Mouse (Mus musculus) lung, postnatal 36 days (tissue): ENCODE results near the gene Pax5.
A peak's percentile ranks its signal among the peaks of the same experiment; 100 is the strongest.

Source experiments
- DNase-seq: peaks from one replicate; pipeline ENCODE4 v3.0.0; 2022; ENCODE audit warnings: mixed read lengths

Pax5 gene

GRCm38 (mm10) chr4:44535646-44536045, 174.6 kb downstream of the Pax5 start:
- no peak for DNase-seq

DNA sequence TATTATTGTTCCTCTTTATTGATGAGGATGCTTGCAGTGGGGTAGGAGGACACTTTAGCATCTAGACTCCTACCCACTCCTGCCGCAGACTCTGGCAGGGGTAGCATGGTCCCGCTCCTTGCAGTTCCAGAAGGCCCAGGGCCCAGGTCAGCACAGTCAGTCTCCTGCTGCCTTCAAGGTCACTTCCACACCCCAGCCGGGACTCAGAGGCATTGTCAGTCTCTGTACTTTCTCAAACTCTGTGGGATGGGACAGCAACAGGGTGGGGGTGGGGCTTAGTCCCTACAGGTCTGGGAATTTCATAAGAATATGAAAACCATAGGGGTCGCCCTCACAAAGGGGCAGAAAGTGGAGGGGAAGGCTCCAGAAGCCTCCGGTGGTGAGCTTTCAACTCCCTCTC, 177.0 kb downstream of the Pax5 start:
- DNase-seq = no peak

DNA sequence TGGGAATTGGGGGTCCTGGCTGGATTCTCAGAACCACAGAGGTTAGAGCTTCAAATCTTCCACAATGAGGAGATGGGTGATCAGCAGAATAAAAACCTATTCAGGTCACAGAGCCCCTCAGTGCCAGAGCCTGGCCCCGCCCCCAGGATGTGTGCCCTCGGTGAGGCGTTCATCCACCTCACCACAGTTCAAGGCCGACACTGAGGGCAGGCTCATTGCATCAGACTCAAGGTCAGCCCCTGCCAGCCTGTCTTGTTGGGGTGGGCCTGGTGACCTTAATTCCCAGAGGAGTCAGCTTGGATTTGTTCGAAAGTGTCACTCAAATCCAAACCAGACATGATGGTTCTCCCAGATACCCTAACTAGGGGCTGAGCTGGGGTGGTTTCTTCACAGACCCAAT, 177.6 kb downstream of the Pax5 start:
- DNase-seq = no peak

DNA sequence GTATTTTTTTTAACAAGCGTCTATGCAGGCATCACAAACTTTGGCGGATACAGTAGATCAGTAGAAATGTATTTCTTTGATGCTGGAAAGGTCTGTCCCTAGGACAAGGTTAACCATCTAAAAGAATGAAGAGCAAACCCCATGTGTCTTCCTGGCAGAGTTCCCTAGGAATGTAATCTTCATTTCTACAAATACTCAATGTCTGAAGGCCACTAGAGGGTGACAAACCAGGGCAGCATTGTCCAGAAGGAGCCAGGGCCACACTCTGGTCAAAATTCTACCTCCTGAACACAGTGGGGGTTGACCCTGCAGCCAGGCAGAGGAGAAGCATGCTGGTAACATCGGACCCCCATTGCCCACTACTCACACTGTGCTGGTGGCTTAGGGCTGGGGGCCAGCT, 185.0 kb downstream of the Pax5 start:
- DNase-seq = no peak

- DNase-seq = no peak
Measured at GRCm38 (mm10) chr4:44518923-44519322, 191.4 kb downstream of the Pax5 start.

DNA sequence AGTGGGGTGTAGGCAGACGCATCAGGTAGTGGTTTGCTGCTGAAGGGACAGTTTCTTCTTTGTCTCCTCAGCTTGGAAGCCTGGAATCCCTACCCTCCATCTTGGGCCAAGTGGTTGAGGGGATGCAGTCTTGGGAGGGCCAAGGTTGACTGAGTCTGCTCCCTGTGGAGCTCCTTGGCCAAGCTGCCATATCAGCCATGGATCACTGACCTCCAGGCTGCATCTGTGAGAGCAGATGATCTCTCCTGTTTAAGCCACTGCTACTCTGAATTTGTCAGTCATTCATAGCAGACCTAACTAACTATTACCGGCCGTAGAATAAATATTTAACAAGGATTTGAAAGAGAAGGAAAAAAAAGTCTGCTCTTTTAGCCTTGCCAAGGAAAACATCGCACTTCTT, 196.3 kb downstream of the Pax5 start:
- DNase-seq = no peak

- DNase-seq = peak; percentile 15
Measured at GRCm38 (mm10) chr4:44511682-44512081, 198.6 kb downstream of the Pax5 start.

DNA sequence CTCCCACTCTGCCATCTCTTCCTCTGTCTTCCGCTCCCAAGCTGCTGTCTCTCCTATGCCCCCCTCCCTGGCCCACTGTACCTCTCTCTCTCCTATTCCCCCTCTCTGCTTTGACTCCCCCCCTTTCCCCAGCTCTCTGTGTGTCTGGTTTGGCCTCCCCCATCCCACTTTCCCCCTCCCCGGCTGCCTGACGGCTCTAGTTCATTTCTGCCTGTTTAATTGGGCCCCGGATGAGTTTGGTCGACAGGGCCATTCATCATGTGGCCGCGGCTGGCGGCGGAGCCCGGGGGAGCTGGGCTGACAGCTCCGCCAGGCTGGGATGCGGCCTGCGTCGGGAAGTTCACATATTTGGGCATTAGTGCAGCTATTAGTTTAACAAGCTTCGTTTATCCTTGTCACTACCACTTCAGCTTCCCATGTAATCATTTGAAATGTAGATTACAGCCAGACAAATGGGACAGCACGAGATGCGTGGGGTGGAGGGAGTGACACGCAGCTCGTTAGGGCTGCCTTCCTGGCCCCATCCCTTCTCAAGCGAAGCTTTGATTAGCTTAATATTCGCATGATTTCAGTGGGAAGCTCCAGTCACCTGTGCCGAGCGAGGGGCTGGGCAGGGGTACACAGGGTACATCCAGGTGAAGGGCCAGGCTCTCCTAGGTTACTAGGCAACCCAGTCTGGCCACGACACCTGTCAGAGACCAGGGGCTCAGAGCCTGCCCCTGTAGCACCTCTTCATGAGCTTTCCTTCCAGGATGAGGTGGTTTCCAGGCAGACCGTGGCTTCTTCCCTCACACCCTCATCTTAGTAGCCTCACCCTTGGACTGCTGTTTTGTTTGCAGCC, 201.7 kb downstream of the Pax5 start:
- no peak for DNase-seq

DNA sequence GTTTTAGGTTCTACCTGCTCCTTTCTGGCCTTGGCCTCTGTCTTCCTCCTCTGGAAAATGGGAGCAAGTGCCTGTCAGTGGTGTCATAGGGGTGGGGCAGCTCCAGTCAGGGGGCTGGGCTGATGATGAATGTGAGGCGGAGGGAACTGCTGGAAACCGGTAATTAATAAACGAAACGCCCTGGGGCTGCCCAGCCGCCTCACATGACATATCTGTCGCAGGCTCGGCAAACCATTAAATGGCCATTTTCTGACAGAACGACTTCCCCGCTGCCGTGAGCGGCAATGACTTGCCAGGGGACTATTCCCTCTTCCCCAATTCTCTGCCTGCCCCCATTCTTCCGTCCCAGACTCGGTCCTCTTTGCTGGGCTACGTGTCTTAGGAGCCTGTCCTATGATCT, 202.4 kb downstream of the Pax5 start:
- DNase-seq = no peak

DNA sequence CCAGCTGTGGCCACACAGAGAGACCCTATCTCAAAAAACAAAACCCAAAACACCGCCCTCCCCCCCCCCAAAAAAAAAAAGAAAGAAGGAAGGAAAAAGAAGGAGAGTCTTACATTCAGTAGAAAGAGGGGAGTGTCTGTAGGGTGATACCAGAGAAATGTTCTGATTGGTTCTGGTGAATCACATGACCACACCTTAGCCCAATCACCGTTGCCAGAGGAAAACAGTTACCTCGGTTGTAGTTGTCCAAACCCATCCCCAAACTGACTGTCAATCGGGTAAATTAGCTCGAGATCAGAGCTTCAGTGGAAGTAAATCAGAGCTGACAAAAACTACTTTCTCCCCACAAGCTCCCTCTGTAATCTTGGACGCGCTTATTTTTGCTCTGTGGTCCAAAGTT, 205.3 kb downstream of the Pax5 start:
- no peak for DNase-seq

DNA sequence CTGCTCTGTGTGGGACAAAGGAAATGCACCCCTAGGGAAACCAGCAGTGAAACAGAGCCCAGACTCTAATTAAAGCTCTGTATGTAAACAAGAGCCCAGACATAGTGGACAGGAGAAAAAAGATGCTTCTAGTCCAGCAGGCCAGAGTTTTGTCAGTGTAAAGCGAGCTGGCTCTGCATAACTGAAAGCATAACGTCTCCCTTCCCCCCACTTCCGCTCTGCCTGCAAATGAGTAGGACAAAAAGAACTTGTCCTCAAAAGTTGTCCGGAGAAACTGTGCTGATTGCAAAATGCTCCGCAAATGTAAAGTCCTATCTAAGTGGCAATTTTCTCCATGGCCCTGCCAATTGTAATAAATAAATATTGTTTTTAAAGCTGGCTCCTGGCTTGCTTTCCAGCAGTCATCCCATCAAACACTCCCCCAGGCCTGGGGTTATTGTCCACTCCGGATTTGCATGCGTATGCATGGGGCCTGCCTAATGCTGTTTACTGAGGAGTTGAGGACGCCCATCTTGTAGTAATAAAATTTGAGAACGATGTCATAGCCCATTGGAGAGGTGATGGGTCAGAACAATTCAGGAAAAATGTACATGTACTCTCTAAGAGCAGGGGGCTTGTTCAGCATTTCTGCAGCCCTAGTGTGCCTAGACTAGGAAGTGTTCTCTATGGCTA, 208.0 kb downstream of the Pax5 start:
- peak; percentile 27 for DNase-seq

DNA sequence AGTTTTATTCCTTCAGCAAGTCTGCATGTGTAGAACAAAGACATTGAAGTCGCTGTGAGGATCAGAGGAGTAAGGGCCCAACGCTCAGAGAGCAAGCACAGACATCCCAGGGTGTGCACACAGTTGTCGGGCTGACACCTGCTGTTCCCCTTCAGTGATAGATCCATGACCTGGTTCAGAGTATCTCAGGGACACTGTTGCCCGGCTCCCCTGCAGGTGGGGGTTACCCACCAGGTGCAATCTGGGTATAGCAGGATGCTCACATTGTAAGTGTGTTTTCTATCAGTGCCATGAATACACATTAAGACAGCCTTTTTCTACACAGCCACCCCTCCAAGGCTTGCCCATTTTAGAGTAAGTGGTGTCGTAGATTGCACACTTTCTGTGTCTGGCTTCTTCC, 212.1 kb downstream of the Pax5 start:
- no peak for DNase-seq

DNA sequence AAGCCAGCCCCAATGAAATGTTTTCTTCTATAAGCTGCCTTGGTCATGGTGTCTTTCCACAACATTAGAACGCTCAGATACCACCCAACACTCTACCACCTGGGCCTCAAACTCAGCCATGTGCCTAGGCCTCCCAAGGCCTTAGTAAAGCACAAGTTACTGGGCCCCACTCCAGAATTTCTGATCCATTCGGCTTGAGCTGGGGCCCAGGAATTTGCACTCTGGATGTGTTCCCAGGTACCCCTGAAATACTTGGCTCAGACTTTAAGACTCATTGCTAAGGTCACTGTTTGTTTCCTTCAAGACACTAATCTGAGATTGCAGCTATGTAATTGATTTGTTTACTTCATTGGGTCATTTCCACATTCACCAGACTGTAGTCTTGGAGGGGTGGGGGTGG, 214.5 kb downstream of the Pax5 start:
- peak; percentile 43 for DNase-seq

DNA sequence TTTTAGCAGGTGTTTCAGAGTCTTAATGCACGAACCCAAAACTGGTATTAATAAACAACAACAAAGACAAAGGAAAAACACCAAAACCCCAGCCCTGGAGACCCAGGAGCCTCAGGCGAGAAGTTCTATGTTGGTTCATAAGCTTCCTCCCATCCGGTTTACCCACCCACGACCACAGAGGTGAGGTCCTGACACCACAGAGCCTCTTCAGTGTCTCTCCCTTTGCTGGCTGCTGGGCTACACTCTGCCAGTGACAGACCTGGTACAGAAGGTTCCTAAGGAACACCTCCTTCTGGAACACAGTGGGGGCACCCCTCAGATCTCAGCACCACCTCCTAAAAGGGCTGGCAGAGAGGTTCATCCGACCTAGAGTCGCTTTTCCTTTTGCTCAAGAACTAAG, 216.5 kb downstream of the Pax5 start:
- DNase-seq = no peak

GRCm38 (mm10) chr4:44490872-44491271, 219.4 kb downstream of the Pax5 start:
- no peak for DNase-seq

- DNase-seq = no peak
Measured at GRCm38 (mm10) chr4:44488702-44489101, 221.6 kb downstream of the Pax5 start.

- no peak for DNase-seq
Measured at GRCm38 (mm10) chr4:44488219-44488618, 222.1 kb downstream of the Pax5 start.

- DNase-seq = no peak
Measured at GRCm38 (mm10) chr4:44482851-44483250, 227.4 kb downstream of the Pax5 start.

DNA sequence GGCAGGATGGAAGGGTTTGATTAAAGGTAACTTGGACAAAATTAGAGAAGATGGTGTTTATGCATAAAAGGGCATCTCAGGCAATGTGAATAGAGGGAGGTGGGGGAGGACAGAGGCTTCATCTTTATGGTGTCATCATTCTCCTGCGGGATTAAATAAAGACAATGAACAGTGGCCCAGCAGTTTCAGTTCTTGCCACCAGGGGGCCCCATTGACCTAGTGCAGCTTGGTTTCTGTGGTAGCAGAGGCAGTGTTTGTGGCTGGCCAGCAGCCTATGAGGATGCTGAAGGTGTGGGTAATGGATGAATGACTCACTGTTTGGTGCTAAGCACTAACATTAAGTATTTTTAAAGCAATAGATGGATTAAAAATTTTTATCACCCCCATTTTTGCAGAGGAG, 230.5 kb downstream of the Pax5 start:
- DNase-seq = no peak
